Mouse (Mus musculus) forebrain, embryonic 12.5 days (tissue): Measurements from ENCODE around the gene 1110017D15Rik. TPM values are rescaled to one million over a fixed set of nuclear protein-coding genes. Genes with fewer than 3 reads are reported as not detected.

Experiments
- ATAC-seq: fragments of 200-750 bp; cut with Nextera tagmentation; 2 replicates; pipeline ENCODE4 v1.8.0; 2017; ENCODE audit warnings: moderate TSS enrichment; ENCODE audit not compliant: low FRiP score
- H3K27ac ChIP-seq: fragments of 300-500 bp; sonication (generic); 2 replicates; pipeline ENCODE4 v1.5.1; 2016; ENCODE audit warnings: mild to moderate bottlenecking
- H3K27me3 ChIP-seq: fragments of 300-500 bp; sonication (generic); 2 replicates; pipeline ENCODE4 v1.6.1; 2016; ENCODE audit warnings: mild to moderate bottlenecking
- H3K36me3 ChIP-seq: fragments of 300-500 bp; sonication (generic); replicated peaks from 2 replicates; pipeline ENCODE4 v1.6.1; 2016; ENCODE audit warnings: mild to moderate bottlenecking
- H3K4me1 ChIP-seq: fragments of 300-500 bp; sonication (generic); 2 replicates; pipeline ENCODE4 v1.6.1; 2016
- H3K4me2 ChIP-seq: fragments of 300-500 bp; sonication (generic); 2 replicates; pipeline ENCODE4 v1.6.1; 2016; ENCODE audit warnings: mild to moderate bottlenecking, moderate library complexity
- H3K4me3 ChIP-seq: fragments of 300-500 bp; sonication (generic); replicated peaks from 2 replicates; pipeline ENCODE4 v1.5.1; 2016; ENCODE audit warnings: mild to moderate bottlenecking
- H3K9ac ChIP-seq: fragments of 300-500 bp; sonication (generic); 2 replicates; pipeline ENCODE4 v1.6.1; 2016; ENCODE audit warnings: mild to moderate bottlenecking
- H3K9me3 ChIP-seq: fragments of 300-500 bp; sonication (generic); 2 replicates; pipeline ENCODE4 v1.6.1; 2016
- WGBS: fragments of 180-500 bp; shearing (Covaris S2); methylation state at CpG from one replicate; pipeline ENCODE4 v1.1.7; 2016; 5-methylcytosine and 5-hydroxymethylcytosine counted together
- polyA plus RNA-seq: library from polyadenylated mRNA; unstranded; fragments of >200 nt; fragmentation: Nextera tagmentation; extraction: Ambion mirVana; gene quantifications from 2 replicates; pipeline ENCODE4 v1.2.1, GENCODE M21; 2016

The 1110017D15Rik gene
- polyA plus RNA-seq, 1 experiment from 2014 or later, result 10.5 TPM

DNA sequence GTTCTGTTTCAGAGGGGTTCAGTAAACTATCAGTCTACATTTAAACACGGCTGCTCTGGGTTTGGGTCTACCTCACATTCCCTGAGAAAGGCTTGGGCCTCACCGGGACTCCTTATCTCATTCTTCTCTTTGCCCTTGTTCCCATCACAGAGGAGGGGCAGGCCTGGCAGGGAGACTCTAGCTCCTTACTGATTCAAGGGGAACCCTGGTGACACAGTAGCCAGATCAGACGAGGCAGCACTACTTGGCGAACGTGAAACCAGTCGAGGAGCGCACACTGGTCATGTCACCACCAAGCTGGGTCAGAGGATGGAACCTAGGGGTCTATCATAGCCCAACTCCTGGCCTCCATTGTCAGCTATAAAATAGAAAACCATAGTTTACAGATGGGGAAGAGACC, 9.1 kb downstream of the 1110017D15Rik start:
- Histone ChIP-seq H3K4me1 (peaks cover 20% of the 10 kb centered on the region), H3K4me3 (0 out of 2 replicates have a peak overlapping the region, but pooled peaks have one; percentile 53), H3K9ac (no peak overlapping the region), H3K9me3 (no peaks in the 10 kb centered on the region), H3K27me3 (peaks cover 26% of the 10 kb centered on the region), H3K36me3 (no peaks in the 10 kb centered on the region), H3K27ac (no peak overlapping the region), H3K4me2 (peak overlapping the region; percentile 84; the same call in 1 of the 2 replicates)
- WGBS, result 41% methylated on average over 7 of the region's 7 CpGs
- no peak for ATAC-seq

DNA sequence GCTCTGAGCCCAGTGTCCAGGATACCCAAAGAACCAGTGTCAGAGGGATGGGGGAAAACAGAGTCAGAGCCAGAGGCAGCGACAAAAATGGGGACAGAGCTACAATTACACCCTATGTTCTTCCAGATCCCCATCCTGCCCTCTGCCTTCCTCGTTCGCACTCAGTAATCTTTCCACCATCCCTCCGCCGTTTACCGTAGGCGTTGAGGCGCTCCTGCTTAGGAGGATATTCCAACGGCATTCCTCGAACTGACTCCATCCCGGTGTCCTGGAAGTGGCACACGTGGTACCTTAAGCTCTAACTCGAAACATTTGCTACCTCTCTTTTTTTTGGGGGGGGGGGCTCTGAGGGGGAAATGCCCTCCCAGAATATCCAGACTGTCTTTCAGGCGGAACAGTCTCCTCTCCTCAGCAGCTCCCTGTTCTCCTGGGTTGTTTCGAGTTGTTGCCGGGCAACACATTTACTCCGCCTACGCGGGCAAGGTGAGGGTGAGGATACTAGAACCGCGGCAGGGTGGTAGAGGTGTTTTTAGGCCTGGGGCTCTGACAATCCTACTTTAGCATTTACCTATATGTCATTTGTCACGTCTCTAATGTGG, 9.7 kb downstream of the 1110017D15Rik start:
- WGBS, result 2% methylated on average over 22 of the region's 22 CpGs
- Histone ChIP-seq H3K9me3 (no peaks in the 10 kb centered on the region), H3K27ac (peak overlapping the region; percentile 74), H3K4me1 (peaks cover 26% of the 10 kb centered on the region), H3K4me3 (peak overlapping the region; percentile 53), H3K4me2 (peak overlapping the region; percentile 84), H3K9ac (peak overlapping the region; percentile 77), H3K27me3 (peaks cover 30% of the 10 kb centered on the region), H3K36me3 (no peaks in the 10 kb centered on the region)
- ATAC-seq, result peak; percentile 34

DNA sequence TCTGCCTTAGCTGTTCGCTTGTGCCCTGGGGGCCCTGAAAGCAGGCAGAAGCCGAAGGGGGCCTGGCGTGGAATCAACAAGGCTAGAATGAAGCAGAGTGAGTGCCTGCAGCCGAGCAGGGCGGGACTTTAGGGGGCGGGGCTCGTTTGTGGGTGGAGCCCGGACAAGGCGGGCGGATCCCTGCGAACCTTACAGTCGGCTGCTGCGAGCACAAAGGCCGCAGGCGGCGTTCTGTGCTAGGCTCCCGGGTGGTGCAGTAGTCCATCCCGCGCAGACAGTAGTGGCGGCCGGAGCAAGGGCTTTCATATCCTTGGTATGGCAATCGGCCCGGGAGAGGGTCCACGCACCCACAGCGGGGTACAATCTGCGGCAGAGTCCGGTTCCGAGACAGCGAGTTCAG, 10.2 kb downstream of the 1110017D15Rik start:
- peak overlapping the region; percentile 84 for H3K4me2 ChIP-seq
- peak overlapping the region; percentile 53 for H3K4me3 ChIP-seq
- peaks cover 31% of the 10 kb centered on the region for H3K4me1 ChIP-seq
- peak overlapping the region; percentile 77 for H3K9ac ChIP-seq
- ATAC-seq, result peak; percentile 87
- peak overlapping the region; percentile 74 for H3K27ac ChIP-seq
- under 1% methylated on average over 29 of the region's 29 CpGs for WGBS
- H3K27me3 ChIP-seq, result peaks cover 35% of the 10 kb centered on the region
- no peaks in the 10 kb centered on the region for H3K9me3 ChIP-seq
- H3K36me3 ChIP-seq, result no peaks in the 10 kb centered on the region

DNA sequence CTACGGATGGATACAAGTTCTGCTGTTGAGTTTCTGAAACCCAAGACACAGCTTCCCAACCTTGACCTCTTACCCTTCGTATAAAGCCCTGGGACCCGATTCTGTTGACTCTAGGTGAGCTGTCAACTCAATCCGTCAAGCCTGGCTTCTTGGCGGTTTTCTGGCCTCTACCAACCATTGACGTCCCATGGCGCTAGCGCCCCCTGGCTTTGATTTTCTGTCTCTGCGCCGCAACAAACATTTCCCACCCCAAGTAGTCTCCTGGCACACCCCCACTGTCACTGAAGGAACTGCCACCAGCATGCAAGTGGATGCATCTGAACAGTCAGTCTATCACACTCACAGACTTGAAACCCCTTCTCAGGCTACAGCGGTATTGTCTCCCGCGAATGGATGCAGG, 11.0 kb downstream of the 1110017D15Rik start:
- Histone ChIP-seq H3K27me3 (peaks cover 43% of the 10 kb centered on the region), H3K27ac (peak overlapping the region; percentile 74), H3K4me1 (peaks cover 36% of the 10 kb centered on the region), H3K9me3 (no peaks in the 10 kb centered on the region), H3K4me3 (peak overlapping the region; percentile 53; the same call in 1 of the 2 replicates), H3K4me2 (peak overlapping the region; percentile 84), H3K36me3 (no peaks in the 10 kb centered on the region), H3K9ac (no peak overlapping the region)
- ATAC-seq, result no peak
- WGBS, result 9% methylated on average over 13 of the region's 13 CpGs

DNA sequence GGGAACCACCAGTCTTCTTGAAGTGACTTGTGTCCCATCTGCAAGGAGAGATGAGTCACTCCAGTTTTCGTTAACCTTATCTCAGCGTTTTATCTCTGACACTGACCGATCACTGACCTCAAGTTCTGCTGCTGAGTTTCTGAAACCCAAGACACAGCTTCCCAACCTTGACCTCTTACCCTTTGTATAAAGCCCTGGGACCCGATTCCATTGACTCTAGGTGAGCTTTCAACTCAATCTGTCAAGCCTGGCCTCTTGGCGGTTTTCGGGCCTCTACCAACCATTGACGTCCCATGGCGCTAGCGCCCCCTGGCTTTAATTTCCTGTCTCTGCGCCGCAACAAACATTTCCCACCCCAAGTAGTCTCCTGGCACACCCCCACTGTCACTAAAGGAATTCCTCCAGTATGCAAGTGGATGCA, 12.0 kb downstream of the 1110017D15Rik start:
- Histone ChIP-seq H3K4me3 (no peak overlapping the region), H3K9ac (no peak overlapping the region), H3K9me3 (no peaks in the 10 kb centered on the region), H3K27me3 (peaks cover 50% of the 10 kb centered on the region), H3K27ac (no peak overlapping the region), H3K36me3 (no peaks in the 10 kb centered on the region), H3K4me2 (no peak overlapping the region), H3K4me1 (peaks cover 36% of the 10 kb centered on the region)
- no peak for ATAC-seq
- WGBS, result 50% methylated on average over 11 of the region's 11 CpGs

DNA sequence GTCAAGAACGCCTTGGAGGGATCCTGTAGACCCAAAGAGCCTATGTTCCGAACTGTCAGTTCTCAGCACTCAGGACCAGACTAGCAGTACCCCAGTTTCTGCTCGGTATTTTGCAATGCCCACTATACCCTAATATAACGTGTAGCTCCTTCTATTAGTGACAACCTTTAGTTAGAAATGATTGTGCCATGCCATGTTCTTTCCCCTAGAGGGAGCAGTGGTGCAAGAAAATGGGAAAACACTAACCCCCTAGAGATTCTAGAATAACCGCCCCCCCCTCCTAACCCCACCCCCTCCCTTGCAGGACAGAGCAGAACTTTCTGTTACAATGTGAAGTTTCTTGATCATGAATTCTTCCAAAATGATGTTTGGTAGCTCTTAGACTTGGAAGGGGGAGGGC, 12.8 kb downstream of the 1110017D15Rik start:
- H3K4me2 ChIP-seq, result no peak overlapping the region
- no peak overlapping the region for H3K4me3 ChIP-seq
- H3K27me3 ChIP-seq, result peaks cover 53% of the 10 kb centered on the region
- H3K27ac ChIP-seq, result no peak overlapping the region
- H3K9me3 ChIP-seq, result no peaks in the 10 kb centered on the region
- peaks cover 36% of the 10 kb centered on the region for H3K4me1 ChIP-seq
- no peak overlapping the region for H3K9ac ChIP-seq
- no peak for ATAC-seq
- no peaks in the 10 kb centered on the region for H3K36me3 ChIP-seq
- WGBS, result 74% methylated on average over 5 of the region's 5 CpGs

DNA sequence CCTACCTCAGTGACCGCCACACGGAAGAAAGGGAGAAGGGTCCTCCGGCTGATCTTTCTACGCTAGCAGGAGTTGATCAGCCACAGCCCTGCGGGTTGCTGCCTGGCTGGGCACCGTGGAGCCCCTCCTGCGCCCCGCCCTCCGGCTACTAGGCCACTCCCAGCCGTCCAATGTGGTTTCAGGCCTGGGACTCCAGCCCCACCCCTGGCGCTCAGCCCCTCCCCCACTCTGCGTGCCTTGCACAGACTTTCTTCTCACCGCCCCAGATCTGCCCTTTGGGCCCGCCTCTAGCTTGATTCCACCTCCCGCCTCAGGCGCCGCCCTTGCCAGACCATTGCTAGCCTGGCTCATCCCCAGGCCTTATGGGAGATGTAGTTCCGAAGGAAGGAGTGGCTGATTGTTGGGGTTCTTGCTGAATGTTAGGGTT, 14.1 kb downstream of the 1110017D15Rik start, which contains the start of gene AI464131:
TSS of gene AI464131 (minus strand) at position 91 of the 427 bp plus-strand sequence.
- Histone ChIP-seq H3K27me3 (peaks cover 58% of the 10 kb centered on the region), H3K4me3 (peak within 1 kb of the TSS; percentile 42), H3K36me3 (no peaks in the 10 kb centered on the region), H3K9me3 (no peaks in the 10 kb centered on the region), H3K4me2 (peak within 1 kb of the TSS; percentile 72), H3K4me1 (peaks cover 49% of the 10 kb centered on the region), H3K9ac (peak within 1 kb of the TSS; percentile 56), H3K27ac (peak within 1 kb of the TSS; percentile 50; the same call in 1 of the 2 replicates)
- peak; percentile 88 for ATAC-seq
- 1% methylated on average over 15 of the region's 18 CpGs for WGBS

DNA sequence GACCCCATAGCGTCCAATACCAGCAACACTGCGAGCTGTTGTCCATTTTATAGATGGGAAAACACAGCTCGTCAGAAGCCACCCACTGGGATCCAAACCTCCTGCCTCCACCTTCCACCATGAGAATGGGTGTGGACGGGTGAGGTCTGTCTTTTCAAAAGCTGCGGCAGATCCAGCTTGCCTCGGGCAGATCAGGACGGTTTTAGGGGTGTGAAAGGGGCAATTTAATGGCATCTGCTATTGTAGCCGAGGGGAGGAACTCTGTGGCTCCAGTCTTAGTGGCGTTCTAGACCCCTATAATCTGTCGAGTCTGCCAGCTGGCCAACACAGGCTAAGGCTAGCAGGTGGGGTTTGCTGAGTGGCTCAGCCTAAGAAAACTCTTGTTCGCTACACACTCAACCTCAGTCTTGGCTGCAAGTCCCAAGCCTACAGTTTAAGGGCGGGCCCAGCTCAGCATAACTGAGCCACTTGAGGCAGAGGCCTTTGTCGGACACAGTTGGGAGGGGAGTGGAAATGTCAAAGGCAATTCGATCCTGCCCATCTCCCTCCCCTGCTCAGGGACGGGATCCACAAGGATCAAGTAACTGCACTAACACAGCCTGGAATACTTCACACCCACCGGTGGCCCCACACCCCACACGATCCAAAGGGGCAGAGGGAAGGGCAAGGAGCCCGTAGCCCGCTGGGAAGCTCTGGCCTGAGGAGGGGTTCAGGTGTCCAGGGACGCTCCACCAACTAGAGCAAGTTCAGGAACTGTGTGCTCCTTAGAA, 14.8 kb downstream of the 1110017D15Rik start:
- ATAC-seq, result peak; percentile 27
- no peaks in the 10 kb centered on the region for H3K36me3 ChIP-seq
- H3K9ac ChIP-seq, result peak overlapping the region; percentile 56
- H3K9me3 ChIP-seq, result no peaks in the 10 kb centered on the region
- peak overlapping the region; percentile 42 for H3K4me3 ChIP-seq
- H3K27ac ChIP-seq, result peak overlapping the region; percentile 50; the same call in 1 of the 2 replicates
- peaks cover 64% of the 10 kb centered on the region for H3K27me3 ChIP-seq
- WGBS, result 8% methylated on average over 20 of the region's 20 CpGs
- peak overlapping the region; percentile 72 for H3K4me2 ChIP-seq
- H3K4me1 ChIP-seq, result peaks cover 51% of the 10 kb centered on the region

DNA sequence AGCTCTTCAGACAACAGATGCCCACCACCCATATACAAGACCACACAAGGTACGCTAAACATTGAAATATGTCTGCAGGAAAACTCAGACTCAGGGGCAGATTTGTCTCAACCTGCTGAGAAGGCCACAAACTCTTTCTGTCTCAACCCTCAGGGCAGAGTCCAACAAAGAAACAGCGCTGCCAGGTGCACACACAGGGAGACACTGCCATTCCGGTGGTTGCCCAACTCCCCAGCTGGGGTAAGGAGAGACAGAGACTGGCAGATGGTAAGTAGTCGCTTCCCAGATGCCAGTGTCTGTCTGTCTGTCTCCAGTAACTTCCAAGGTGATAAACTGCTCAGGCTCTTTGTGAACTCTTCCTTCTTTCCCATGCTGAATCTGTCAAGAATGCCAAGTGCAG, 16.3 kb downstream of the 1110017D15Rik start:
- H3K36me3 ChIP-seq, result no peaks in the 10 kb centered on the region

DNA sequence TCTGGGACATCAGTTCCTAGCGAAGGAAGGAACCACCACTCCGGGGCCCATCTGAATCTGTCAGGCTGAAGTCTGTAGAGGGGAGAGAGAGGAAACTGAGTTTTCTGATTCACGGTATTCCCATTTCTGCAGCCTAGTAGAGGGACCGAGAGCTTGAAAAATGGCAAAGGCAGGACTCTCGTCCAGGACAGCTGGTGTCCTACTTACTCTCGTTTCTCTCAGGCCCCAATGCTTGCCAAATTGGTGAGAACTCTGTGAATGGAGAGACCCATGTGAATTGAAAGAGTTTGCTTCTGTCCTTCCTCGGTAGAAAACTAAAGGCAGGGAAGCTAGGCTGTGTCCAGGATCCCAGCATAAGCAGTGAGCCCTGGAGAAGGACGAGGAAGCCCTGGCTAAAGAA, 17.5 kb downstream of the 1110017D15Rik start:
- WGBS, result 59% methylated on average over 8 of the region's 8 CpGs
- peaks cover 82% of the 10 kb centered on the region for H3K27me3 ChIP-seq
- H3K9me3 ChIP-seq, result no peaks in the 10 kb centered on the region
- H3K27ac ChIP-seq, result no peak overlapping the region
- H3K4me2 ChIP-seq, result no peak overlapping the region
- no peaks in the 10 kb centered on the region for H3K36me3 ChIP-seq
- H3K9ac ChIP-seq, result no peak overlapping the region
- peaks cover 39% of the 10 kb centered on the region for H3K4me1 ChIP-seq
- no peak overlapping the region for H3K4me3 ChIP-seq
- ATAC-seq, result no peak

More for the DNA sequence above, 16.3 kb downstream of the 1110017D15Rik start:
- Histone ChIP-seq H3K4me3 (no peak overlapping the region), H3K9ac (no peak overlapping the region), H3K27me3 (peaks cover 73% of the 10 kb centered on the region), H3K4me2 (no peak overlapping the region), H3K27ac (no peak overlapping the region), H3K9me3 (no peaks in the 10 kb centered on the region), H3K4me1 (peaks cover 39% of the 10 kb centered on the region)
- no peak for ATAC-seq
- WGBS, result 70% methylated on average over 4 of the region's 4 CpGs

DNA sequence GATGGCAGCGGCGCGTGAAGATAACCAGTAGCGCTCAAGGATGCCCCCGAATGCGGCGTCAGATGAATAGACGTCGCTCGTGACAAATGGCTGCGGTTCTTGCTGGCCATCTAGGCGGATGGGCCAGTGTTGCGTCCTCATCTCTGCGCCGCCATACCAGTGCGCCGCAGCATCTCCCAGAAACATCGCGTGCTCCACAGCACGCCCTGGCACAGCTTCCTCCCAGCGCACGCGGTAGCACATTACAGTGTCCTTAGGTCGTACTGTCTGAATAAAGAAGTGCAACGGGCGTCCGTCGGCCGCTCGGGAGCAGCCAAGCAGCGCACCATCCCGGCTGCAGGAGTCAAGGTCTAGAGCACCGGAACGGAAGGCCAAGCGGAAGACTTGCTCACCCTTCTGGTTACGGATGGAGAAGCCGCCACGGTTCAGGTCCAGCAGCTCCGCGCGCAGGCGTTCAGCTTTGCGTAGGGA, 18.2 kb downstream of the 1110017D15Rik start:
- H3K36me3 ChIP-seq, result no peaks in the 10 kb centered on the region
- 4% methylated on average over 43 of the region's 43 CpGs for WGBS
- no peak overlapping the region for H3K27ac ChIP-seq
- no peak for ATAC-seq
- no peaks in the 10 kb centered on the region for H3K9me3 ChIP-seq
- H3K27me3 ChIP-seq, result peaks cover 82% of the 10 kb centered on the region
- peaks cover 39% of the 10 kb centered on the region for H3K4me1 ChIP-seq
- H3K9ac ChIP-seq, result peak overlapping the region; percentile 44
- peak overlapping the region; percentile 55 for H3K4me2 ChIP-seq
- peak overlapping the region; percentile 39 for H3K4me3 ChIP-seq
